Mouse (Mus musculus) hindbrain, embryonic 12.5 days (tissue): ENCODE measurements at regions not wholly inside any gene's neighbourhood (a gene's known extent, or its start where the extent isn't known, plus 50 kb on each side); places are given as distances from the start of the nearest gene placed in this dataset.

Experiments
- ATAC-seq: fragments of 200-750 bp; cut with Nextera tagmentation; 2 replicates; pipeline ENCODE4 v1.8.0; 2017; ENCODE audit warnings: moderate TSS enrichment; ENCODE audit not compliant: low FRiP score
- H3K27ac ChIP-seq: fragments of 300-500 bp; sonication (generic); 2 replicates; pipeline ENCODE4 v1.5.1; 2016; ENCODE audit warnings: mild to moderate bottlenecking
- H3K27me3 ChIP-seq: fragments of 300-500 bp; sonication (generic); 2 replicates; pipeline ENCODE4 v1.6.1; 2016; ENCODE audit warnings: mild to moderate bottlenecking
- H3K36me3 ChIP-seq: fragments of 300-500 bp; sonication (generic); 2 replicates; pipeline ENCODE4 v1.6.1; 2016; ENCODE audit warnings: mild to moderate bottlenecking
- H3K4me1 ChIP-seq: fragments of 300-500 bp; sonication (generic); 2 replicates; pipeline ENCODE4 v1.6.1; 2016
- H3K4me2 ChIP-seq: fragments of 300-500 bp; sonication (generic); replicated peaks from 2 replicates; pipeline ENCODE4 v1.6.1; 2016; ENCODE audit warnings: mild to moderate bottlenecking
- H3K4me3 ChIP-seq: fragments of 300-500 bp; sonication (generic); 2 replicates; pipeline ENCODE4 v1.5.1; 2016; ENCODE audit warnings: mild to moderate bottlenecking
- H3K9ac ChIP-seq: fragments of 300-500 bp; sonication (generic); 2 replicates; pipeline ENCODE4 v1.6.1; 2016; ENCODE audit warnings: mild to moderate bottlenecking, moderate library complexity
- H3K9me3 ChIP-seq: fragments of 300-500 bp; sonication (generic); replicated peaks from 2 replicates; pipeline ENCODE4 v1.6.1; 2016; ENCODE audit warnings: mild to moderate bottlenecking
- WGBS: fragments of 180-500 bp; shearing (Covaris S2); methylation state at CpG from one replicate; pipeline ENCODE4 v1.1.7; 2016; 5-methylcytosine and 5-hydroxymethylcytosine counted together

DNA sequence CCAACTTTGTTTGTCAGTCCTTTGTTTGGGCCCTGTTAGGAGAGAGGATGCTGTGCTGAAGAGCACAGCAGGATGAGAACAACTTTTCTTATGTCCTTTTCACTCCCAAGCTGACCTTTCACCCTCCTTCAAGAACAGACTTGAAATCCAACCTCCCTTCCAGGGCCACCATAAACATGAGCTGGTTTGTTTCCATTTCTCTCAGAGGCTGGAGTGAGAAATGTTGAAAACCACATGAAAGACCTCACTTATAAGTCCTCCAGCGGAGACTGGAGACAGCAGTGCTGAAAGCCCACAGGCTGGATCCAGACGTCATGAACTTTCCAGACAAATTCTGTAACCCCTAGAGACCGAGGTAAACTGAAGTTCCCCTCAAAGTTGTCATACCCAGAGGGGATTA is 761.3 kb downstream of the Flrt2 start:
- H3K27ac ChIP-seq: no peak overlapping the region
- no peak overlapping the region for H3K9ac ChIP-seq
- H3K4me1 ChIP-seq: peaks cover 4% of the 10 kb centered on the region; the same call in 1 of the 2 replicates
- H3K9me3 ChIP-seq: no peaks in the 10 kb centered on the region
- no peak for ATAC-seq
- no peak overlapping the region for H3K4me2 ChIP-seq
- 3% methylated on average over 3 of the region's 3 CpGs for WGBS
- H3K4me3 ChIP-seq: no peak overlapping the region
- no peaks in the 10 kb centered on the region for H3K27me3 ChIP-seq
- H3K36me3 ChIP-seq: no peaks in the 10 kb centered on the region

DNA sequence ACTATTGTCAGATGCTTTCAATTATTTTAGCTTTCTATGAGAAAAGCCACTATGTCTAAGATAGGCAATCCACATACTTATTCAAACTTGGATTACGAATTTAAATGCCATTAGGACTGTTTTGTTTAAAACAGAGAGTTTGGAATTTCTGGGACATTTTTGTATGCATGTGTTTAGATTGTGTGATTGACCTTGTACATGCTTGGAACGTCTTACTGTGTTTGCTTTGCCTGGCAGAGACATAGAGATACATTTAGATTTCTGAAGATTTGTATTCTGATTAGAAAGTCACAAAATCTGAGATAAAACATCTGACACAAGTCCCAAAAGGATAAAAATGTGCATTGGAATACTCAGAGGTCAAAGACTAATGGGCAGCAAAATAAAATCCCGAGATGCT is 784.3 kb downstream of the Flrt2 start:
- no peaks in the 10 kb centered on the region for H3K27me3 ChIP-seq
- WGBS: 66% methylated on average over 3 of the region's 3 CpGs
- no peak overlapping the region for H3K27ac ChIP-seq
- H3K36me3 ChIP-seq: no peaks in the 10 kb centered on the region
- no peaks in the 10 kb centered on the region for H3K9me3 ChIP-seq
- H3K4me2 ChIP-seq: no peak overlapping the region
- H3K9ac ChIP-seq: no peak overlapping the region
- ATAC-seq: no peak
- no peak overlapping the region for H3K4me3 ChIP-seq
- no peaks in the 10 kb centered on the region for H3K4me1 ChIP-seq

DNA sequence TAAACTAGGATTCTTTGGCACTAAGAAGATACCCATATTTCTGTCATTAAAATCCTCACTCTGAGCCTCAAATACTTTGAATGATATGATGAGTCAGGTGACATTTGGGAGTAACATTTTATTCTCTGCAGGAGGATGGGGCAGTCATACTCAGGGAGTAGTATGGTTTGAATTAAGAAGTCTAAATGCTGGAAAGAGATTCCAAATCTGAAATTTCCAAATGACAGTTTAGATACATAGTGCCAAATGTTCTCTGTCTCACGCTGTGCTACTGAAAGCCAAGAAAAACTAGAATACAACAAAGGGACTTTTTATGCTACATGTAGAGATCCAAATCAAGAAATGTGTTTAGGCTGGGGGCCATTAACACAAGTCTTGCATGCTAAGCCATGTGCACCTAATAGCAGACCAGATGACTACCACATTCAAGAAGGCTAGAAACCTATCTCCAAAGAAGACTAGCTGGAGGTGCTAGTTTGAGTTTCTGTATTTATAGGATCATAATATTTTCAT is 796.5 kb downstream of the Flrt2 start:
- H3K9me3 ChIP-seq: no peaks in the 10 kb centered on the region
- H3K4me2 ChIP-seq: no peak overlapping the region
- H3K36me3 ChIP-seq: no peaks in the 10 kb centered on the region
- H3K4me1 ChIP-seq: no peaks in the 10 kb centered on the region
- no peak overlapping the region for H3K4me3 ChIP-seq
- no peak overlapping the region for H3K27ac ChIP-seq
- no peak overlapping the region for H3K9ac ChIP-seq
- ATAC-seq: no peak
- 74% methylated on average over 1 of the region's 1 CpGs for WGBS
- H3K27me3 ChIP-seq: no peaks in the 10 kb centered on the region

DNA sequence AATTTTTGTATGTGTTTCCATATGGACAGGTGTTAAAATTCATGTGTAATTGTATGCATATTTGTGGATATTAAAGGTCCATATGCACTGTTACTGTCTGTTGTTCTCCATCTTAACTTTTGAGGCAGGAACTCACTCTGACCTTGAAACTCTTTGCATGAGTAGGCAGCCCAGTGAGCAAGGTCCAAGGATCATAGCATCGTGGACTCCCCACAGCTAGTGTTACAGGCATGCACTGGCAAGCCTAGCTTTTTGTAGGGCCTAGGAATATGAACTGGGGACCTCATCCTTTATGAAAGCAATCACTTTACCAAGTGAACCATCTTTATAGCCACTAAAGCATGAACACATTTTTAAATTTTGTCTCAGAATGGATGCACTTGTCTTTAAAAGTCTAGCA is 817.6 kb downstream of the Flrt2 start:
- Histone ChIP-seq H3K9me3 (no peaks in the 10 kb centered on the region), H3K4me3 (no peak overlapping the region), H3K4me2 (no peak overlapping the region), H3K9ac (no peak overlapping the region), H3K36me3 (no peaks in the 10 kb centered on the region), H3K27me3 (no peaks in the 10 kb centered on the region), H3K4me1 (no peaks in the 10 kb centered on the region), H3K27ac (no peak overlapping the region)
- 82% methylated on average over 1 of the region's 1 CpGs for WGBS
- ATAC-seq: no peak

DNA sequence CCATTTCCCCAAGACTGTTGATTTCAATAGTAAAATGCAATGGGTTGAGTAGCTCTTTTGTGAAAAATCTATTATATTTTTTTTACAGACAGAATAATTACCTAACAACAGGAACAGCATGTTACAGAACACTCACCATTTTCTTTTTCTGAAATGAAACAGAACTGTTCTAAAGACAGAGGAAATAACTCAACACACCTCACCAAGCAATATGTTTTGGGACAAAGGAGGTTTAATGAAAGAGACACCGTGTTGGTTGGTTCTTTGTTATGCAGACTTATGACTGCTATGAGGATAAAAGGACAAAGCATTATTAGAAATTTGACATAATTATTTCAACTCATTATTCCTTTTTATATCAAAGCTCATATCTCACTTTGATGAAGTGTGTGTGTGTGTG is 866.8 kb downstream of the Flrt2 start:
- 73% methylated on average over 1 of the region's 1 CpGs for WGBS
- Histone ChIP-seq H3K4me3 (no peak overlapping the region), H3K27ac (no peak overlapping the region), H3K9ac (no peak overlapping the region), H3K9me3 (no peaks in the 10 kb centered on the region), H3K4me2 (no peak overlapping the region), H3K27me3 (no peaks in the 10 kb centered on the region), H3K4me1 (no peaks in the 10 kb centered on the region), H3K36me3 (no peaks in the 10 kb centered on the region)
- ATAC-seq: no peak

DNA sequence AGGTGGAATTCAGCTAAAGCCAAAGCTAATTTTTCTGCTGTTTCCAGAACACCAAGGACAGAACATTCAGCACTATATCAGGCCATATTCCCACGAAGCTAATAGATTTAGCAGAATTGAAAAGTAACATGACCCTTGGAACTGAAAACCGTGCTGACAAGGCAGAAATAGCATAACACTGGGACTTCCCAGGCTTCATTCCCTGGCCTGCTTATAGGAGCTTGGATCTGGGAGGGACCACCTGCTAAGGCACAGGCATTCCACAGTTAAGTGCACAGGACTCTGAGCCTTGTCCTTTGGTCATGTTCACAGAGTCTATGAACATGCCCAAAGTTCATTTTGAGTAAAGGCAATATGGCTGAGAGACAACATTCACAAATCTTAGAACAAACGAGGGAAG is 902.8 kb downstream of the Flrt2 start:
- 59% methylated on average over 3 of the region's 3 CpGs for WGBS
- Histone ChIP-seq H3K27ac (no peak overlapping the region), H3K27me3 (no peaks in the 10 kb centered on the region), H3K4me2 (no peak overlapping the region), H3K36me3 (no peaks in the 10 kb centered on the region), H3K9ac (no peak overlapping the region), H3K4me3 (no peak overlapping the region), H3K4me1 (no peaks in the 10 kb centered on the region), H3K9me3 (no peaks in the 10 kb centered on the region)
- no peak for ATAC-seq

DNA sequence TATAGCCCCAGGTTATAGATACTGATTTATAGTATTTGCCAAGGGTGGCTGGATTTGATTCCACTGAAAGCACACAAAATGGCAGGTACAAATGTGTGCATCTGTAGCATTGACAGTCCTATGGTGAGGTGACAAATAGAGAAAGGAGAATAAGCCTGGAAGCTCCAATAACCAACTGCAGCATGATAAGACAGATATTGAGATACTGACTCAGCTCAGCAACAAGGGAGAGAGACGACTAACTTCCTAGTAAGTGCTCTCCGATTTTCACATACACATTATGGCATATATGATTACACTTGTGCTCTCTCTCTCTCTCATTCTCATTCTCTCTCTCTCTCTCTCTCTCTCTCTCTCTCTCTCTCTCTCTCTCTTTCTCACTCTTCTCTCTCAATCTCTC is 923.1 kb downstream of the Flrt2 start:
- Histone ChIP-seq H3K9me3 (no peaks in the 10 kb centered on the region), H3K27ac (no peak overlapping the region), H3K9ac (no peak overlapping the region), H3K27me3 (no peaks in the 10 kb centered on the region), H3K36me3 (no peaks in the 10 kb centered on the region), H3K4me1 (no peaks in the 10 kb centered on the region), H3K4me3 (no peak overlapping the region), H3K4me2 (no peak overlapping the region)
- ATAC-seq: no peak
- WGBS: 94% methylated on average over 2 of the region's 2 CpGs

DNA sequence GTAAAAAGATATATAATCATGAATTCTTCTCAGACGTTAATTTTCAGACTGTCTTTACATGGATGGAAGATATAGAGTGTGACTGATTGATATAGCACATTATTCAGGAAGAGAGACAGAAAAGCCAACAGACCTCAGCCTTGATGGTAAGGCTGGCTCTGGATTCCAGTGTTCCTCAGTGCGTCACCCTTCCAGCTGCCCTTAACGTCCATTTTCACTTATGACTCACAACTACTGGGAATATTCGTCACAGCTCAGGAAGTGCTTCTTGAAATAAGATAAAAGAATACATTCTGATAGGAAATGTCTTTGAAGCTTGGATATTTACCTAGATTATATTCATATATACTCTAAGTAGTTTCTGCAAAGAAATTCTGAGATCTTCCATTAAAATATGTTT is 923.8 kb downstream of the Flrt2 start:
- H3K4me1 ChIP-seq: no peaks in the 10 kb centered on the region
- no peaks in the 10 kb centered on the region for H3K27me3 ChIP-seq
- H3K9ac ChIP-seq: no peak overlapping the region
- H3K9me3 ChIP-seq: no peaks in the 10 kb centered on the region
- no peak overlapping the region for H3K27ac ChIP-seq
- no peaks in the 10 kb centered on the region for H3K36me3 ChIP-seq
- H3K4me3 ChIP-seq: no peak overlapping the region
- no peak for ATAC-seq
- no peak overlapping the region for H3K4me2 ChIP-seq
- WGBS: 80% methylated on average over 4 of the region's 4 CpGs

DNA sequence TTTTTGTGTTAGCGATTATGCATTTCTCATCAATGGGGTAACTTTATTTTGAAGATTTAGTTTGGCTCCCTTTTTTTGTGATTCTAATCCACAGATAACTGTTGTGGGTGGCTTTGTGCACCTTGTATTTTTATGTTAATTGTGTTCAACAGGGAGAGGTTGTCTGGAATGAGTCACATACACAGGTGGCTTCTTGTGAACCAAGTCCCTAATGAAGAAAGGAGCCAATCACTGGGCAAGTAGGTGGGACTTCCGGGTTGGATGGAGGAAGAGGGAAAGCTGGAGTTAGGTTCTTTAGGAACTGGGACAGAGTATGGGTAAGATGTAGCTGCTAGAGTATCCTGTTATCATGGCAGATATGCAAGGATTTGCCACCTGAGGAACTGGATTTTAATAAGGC is 925.2 kb downstream of the Flrt2 start:
- H3K27me3 ChIP-seq: no peaks in the 10 kb centered on the region
- no peak overlapping the region for H3K4me2 ChIP-seq
- ATAC-seq: no peak
- no peak overlapping the region for H3K9ac ChIP-seq
- no peaks in the 10 kb centered on the region for H3K4me1 ChIP-seq
- 90% methylated on average over 2 of the region's 2 CpGs for WGBS
- H3K9me3 ChIP-seq: no peaks in the 10 kb centered on the region
- H3K27ac ChIP-seq: no peak overlapping the region
- H3K4me3 ChIP-seq: no peak overlapping the region
- no peaks in the 10 kb centered on the region for H3K36me3 ChIP-seq
